Mouse (Mus musculus) ES-E14 (cell line): ENCODE results near the gene Slit3. TPM values are rescaled to one million over a fixed set of nuclear protein-coding genes. Genes with fewer than 3 reads are reported as not detected.

Experiments
- DNase-seq: peaks from one replicate; pipeline ENCODE4 v3.0.0-alpha.2; 2013; ENCODE audit warnings: low read depth, low spot score
- H3K27ac ChIP-seq: 2 replicates; pipeline ENCODE4 v1.5.1; 2012; ENCODE audit warnings: low read depth, mild to moderate bottlenecking, low read length, moderate library complexity, mixed read lengths; ENCODE audit not compliant: poor library complexity, insufficient read depth, severe bottlenecking
- H3K36me3 ChIP-seq: 2 replicates; pipeline ENCODE4 v1.6.1; 2012; ENCODE audit warnings: mild to moderate bottlenecking, low read length, moderate library complexity, mixed read lengths; ENCODE audit not compliant: control insufficient read depth, poor library complexity, insufficient read depth, severe bottlenecking
- H3K4me1 ChIP-seq, 2 experiments: fragments of 150-350 bp in 1 of 2; sonication (generic) in 1 of 2; 2 replicates each; pipeline ENCODE4 v1.6.1; 2012; ENCODE audit warnings: low read length in 2 of 2, mild to moderate bottlenecking in 1 of 2, mixed read lengths in 1 of 2; ENCODE audit not compliant: control insufficient read depth in 2 of 2, insufficient read depth in 2 of 2, poor library complexity in 1 of 2
- H3K4me3 ChIP-seq, 2 experiments: fragments of 150-350 bp in 1 of 2; sonication (generic) in 1 of 2; 2 replicates each; pipeline ENCODE4 v1.5.1; 2012; ENCODE audit warnings: low read length in 2 of 2, low read depth in 1 of 2, mild to moderate bottlenecking in 1 of 2, mixed read lengths in 1 of 2; ENCODE audit not compliant: insufficient read depth in 1 of 2, poor library complexity in 1 of 2, severe bottlenecking in 1 of 2
- H3K9ac ChIP-seq: 2 replicates; pipeline ENCODE4 v1.6.1; 2012; ENCODE audit warnings: low read depth, mild to moderate bottlenecking, low read length, mixed read lengths; ENCODE audit not compliant: poor library complexity, insufficient read depth, severe bottlenecking
- H3K9me3 ChIP-seq: fragments of 150-350 bp; sonication (generic); 2 replicates; pipeline ENCODE4 v1.6.1; 2012; ENCODE audit warnings: low read depth, mild to moderate bottlenecking, low read length; ENCODE audit not compliant: control insufficient read depth, insufficient read depth
- CHD2 ChIP-seq: IDR thresholded peaks from 2 replicates; pipeline ENCODE4 v1.6.1; 2014; ENCODE audit warnings: mild to moderate bottlenecking, low read depth, low read length, inconsistent platforms
- HCFC1 ChIP-seq: IDR thresholded peaks from 2 replicates; pipeline ENCODE4 v1.6.1; 2012; ENCODE audit warnings: low read length, inconsistent platforms, borderline replicate concordance; ENCODE audit not compliant: insufficient read depth
- MAFK ChIP-seq: IDR thresholded peaks from 2 replicates; pipeline ENCODE4 v1.6.1; 2014; ENCODE audit warnings: mild to moderate bottlenecking, low read depth, low read length, inconsistent platforms; ENCODE audit not compliant: insufficient read depth
- ZC3H11A ChIP-seq: IDR thresholded peaks from 2 replicates; pipeline ENCODE4 v1.6.1; 2012; ENCODE audit warnings: low read depth, mild to moderate bottlenecking, inconsistent platforms, low read length, borderline replicate concordance
- ZNF384 ChIP-seq: IDR thresholded peaks from 2 replicates; pipeline ENCODE4 v1.6.1; 2012; ENCODE audit warnings: low read depth, low read length, inconsistent platforms
- in situ Hi-C, 2 experiments: fragments of 600-800 bp; cut with MboI; formaldehyde crosslinking; loops; one replicate each; pipeline ENCODE4 v1.15.1; 2025; ENCODE audit warnings: low sequenced_read_pairs in 2 of 2, inconsistent platforms in 1 of 2; ENCODE audit not compliant: unreplicated experiment in 2 of 2
- total RNA-seq: library from RNA; depleted of rRNA; stranded (reverse); fragments of 300-350 nt; gene quantifications from 2 replicates; pipeline ENCODE4 v1.2.3, GENCODE M21; 2012

The Slit3 gene
- total RNA-seq, 1 experiment = 3.7 TPM

- Histone ChIP-seq H3K27ac (no peak overlapping the region), H3K9ac (no peak overlapping the region), H3K36me3 (no peaks in the 10 kb centered on the region), H3K9me3 (no peaks in the 10 kb centered on the region), H3K4me1 (no peaks in the 10 kb centered on the region), H3K4me3 (no peak overlapping the region)
- DNase-seq = no peak
- TF ChIP-seq HCFC1 (no peak), ZC3H11A (no peak), MAFK (no peak), ZNF384 (no peak), CHD2 (no peak)
- in situ Hi-C loops = no loop called here
Measured at GRCm38 (mm10) chr11:35288761-35289278, 167.8 kb downstream of the Slit3 start.

GRCm38 (mm10) chr11:35292228-35292747, 171.3 kb downstream of the Slit3 start:
- no peak for DNase-seq
- no peak overlapping the region for H3K4me3 ChIP-seq
- TF ChIP-seq CHD2 (no peak), MAFK (no peak), ZNF384 (no peak), HCFC1 (no peak), ZC3H11A (no peak)
- peaks cover 0 to 2% of the 10 kb centered on the region in 2 experiments; a peak in 1 of 4 replicates for H3K4me1 ChIP-seq
- no peak overlapping the region for H3K9ac ChIP-seq
- H3K9me3 ChIP-seq = no peaks in the 10 kb centered on the region
- in situ Hi-C loops = no loop called here
- H3K27ac ChIP-seq = no peak overlapping the region
- no peaks in the 10 kb centered on the region for H3K36me3 ChIP-seq

GRCm38 (mm10) chr11:35293197-35293596, 172.2 kb downstream of the Slit3 start:
- no peak for DNase-seq
- H3K36me3 ChIP-seq = no peaks in the 10 kb centered on the region
- TF ChIP-seq CHD2 (no peak), HCFC1 (no peak), ZC3H11A (no peak), ZNF384 (no peak), MAFK (no peak)
- no peak overlapping the region for H3K4me3 ChIP-seq
- in situ Hi-C loops = no loop called here
- peaks cover 0 to 2% of the 10 kb centered on the region in 2 experiments; a peak in 1 of 4 replicates for H3K4me1 ChIP-seq
- no peak overlapping the region for H3K27ac ChIP-seq
- H3K9ac ChIP-seq = no peak overlapping the region
- no peaks in the 10 kb centered on the region for H3K9me3 ChIP-seq

DNA sequence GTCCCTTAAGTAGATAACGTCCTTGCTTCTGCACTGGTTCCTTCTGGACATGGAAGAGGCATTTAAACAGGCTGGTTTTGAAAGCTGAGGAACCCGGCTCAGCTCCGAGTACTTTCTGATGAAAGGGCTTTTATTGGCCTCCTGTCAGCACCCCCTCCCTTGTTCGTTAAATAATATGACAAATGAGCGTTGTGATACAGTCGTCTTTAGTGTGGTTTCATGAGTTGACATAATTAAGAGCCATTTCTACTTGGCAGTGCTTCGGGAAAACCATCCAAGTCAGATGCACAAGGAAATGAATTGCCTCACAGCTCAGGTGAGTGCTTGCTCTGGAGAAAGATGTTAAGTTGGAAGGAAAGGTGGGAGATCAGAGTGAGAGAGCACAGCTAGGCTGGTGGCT, 173.6 kb downstream of the Slit3 start:
- peaks cover 0 to 2% of the 10 kb centered on the region in 2 experiments; a peak in 1 of 4 replicates for H3K4me1 ChIP-seq

More for the DNA sequence above, 173.6 kb downstream of the Slit3 start:
- Histone ChIP-seq H3K27ac (no peak overlapping the region), H3K36me3 (no peaks in the 10 kb centered on the region), H3K9ac (no peak overlapping the region), H3K9me3 (no peaks in the 10 kb centered on the region), H3K4me3 (no peak overlapping the region)
- DNase-seq = no peak
- in situ Hi-C loops = no loop called here
- no peak for TF ChIP-seq MAFK
- TF ChIP-seq ZC3H11A = no peak
- TF ChIP-seq HCFC1 = no peak
